Mouse (Mus musculus): Measurements from ENCODE around the gene Chst3.
"Not testable (repeated sequence)": the region's sequence is repeated elsewhere in the genome, so short reads cannot be mapped to it uniquely, and the experiment has no call there.

Gene Chst3

GRCm38 (mm10) chr10:60230321-60231088, 11.4 kb upstream of the Chst3 start:
- DNase-seq (ENCODE audit: low spot score), result no peak

GRCm38 (mm10) chr10:60229113-60229512, 10.1 kb upstream of the Chst3 start:
- DNase-seq (ENCODE audit: low spot score), result no peak

DNA sequence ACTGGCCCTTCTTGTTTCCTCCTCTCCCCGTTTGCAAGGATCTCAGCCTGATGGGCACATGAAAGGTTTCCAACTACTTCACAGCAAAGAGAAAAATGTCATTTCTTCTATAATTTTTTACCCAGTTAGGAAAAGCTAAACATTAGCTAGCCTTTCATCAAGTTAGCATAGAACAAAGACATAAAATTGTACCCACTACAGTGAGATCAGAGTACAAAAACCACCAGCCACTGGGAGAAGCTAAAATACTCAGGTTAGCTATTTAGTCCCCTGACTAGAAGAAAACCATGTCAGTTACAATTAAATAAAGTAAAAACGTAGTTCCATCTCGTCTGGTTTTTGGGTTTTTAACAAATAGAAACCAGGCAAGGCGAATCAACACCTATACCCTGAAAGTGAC, 8.6 kb upstream of the Chst3 start:
- no peak for DNase-seq (ENCODE audit: low spot score)

- DNase-seq (ENCODE audit: low spot score), result no peak
These were observed 5.5 kb upstream of the Chst3 start for GRCm38 (mm10) chr10:60224601-60225000.

- DNase-seq (ENCODE audit: low spot score), result not testable (repeated sequence)
These were observed 2.7 kb upstream of the Chst3 start for GRCm38 (mm10) chr10:60221571-60222259.

GRCm38 (mm10) chr10:60220607-60221006, 1.5 kb upstream of the Chst3 start:
- no peak for DNase-seq (ENCODE audit: low spot score)

GRCm38 (mm10) chr10:60220042-60220523, 1.0 kb upstream of the Chst3 start:
- DNase-seq (ENCODE audit: low spot score), result no peak

- DNase-seq (ENCODE audit: low spot score), result no peak
These were observed 948 bp downstream of the Chst3 start for GRCm38 (mm10) chr10:60218033-60218590.

GRCm38 (mm10) chr10:60216331-60217095, 2.5 kb downstream of the Chst3 start:
- no peak for DNase-seq (ENCODE audit: low spot score)

- no peak for DNase-seq (ENCODE audit: low spot score)
These were observed 3.7 kb downstream of the Chst3 start for GRCm38 (mm10) chr10:60215077-60215960.

DNA sequence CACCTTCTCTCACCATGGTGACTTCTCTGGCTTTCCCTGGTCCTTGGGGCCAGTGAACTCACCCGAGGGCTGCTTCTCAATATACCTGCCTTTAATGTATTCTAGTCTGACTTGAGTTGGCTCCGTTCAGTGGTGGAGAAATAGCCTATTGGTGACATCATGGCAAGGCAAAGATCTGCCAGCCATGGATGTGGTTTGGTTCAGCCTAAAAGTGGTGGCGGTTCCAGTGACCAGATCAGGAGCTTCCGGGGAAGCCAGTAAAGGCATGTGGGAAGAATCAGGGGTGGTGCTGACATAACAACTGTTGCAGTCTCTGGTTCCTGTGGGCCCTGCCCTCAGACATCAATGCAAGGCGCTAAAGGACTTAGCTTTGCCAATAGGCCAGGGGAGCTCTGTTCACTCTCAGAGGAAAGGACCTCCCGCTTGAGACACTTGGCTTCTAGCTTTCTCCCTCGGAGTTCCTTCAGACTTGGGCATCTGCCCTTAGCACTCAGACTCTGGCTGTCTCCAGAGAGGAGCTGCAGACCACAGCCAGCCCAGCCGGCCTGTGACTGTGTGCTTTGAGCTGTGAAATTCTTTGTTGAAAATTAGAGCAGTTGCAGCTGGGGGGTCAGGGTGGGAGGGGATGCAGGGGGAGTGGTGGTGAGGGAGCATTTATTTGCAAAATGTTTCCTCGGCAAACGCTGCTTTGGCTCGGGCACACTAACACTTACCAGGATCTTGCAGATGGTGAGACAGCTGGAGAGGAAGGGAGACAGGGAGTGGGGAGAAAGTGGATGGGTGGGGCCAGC, 6.3 kb downstream of the Chst3 start:
- DNase-seq (ENCODE audit: low spot score), result no peak

DNA sequence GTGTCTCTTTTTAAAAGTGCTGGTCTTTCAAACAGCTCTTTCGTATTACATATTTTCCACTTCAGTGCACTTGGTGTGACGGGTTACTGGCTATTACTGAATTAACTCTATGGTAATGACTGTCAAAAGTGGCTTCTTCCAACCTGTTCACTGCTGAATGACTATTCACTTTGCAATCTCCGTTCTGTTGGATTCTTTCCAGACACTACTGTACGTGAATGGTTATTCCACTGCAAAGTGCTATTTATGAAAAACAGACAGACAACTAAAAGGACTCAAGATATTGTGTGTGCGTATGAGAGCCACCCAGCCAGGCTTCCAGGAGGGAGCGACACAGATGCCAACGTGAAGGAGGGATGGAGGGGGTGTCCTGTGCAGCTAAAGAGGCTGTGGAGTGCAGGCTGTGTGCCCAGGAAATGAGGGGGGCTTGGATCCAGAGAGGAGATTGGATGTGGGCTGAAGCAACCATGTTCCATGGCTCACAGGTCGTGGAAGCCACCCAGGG, 7.5 kb downstream of the Chst3 start:
- no peak for DNase-seq (ENCODE audit: low spot score)

DNA sequence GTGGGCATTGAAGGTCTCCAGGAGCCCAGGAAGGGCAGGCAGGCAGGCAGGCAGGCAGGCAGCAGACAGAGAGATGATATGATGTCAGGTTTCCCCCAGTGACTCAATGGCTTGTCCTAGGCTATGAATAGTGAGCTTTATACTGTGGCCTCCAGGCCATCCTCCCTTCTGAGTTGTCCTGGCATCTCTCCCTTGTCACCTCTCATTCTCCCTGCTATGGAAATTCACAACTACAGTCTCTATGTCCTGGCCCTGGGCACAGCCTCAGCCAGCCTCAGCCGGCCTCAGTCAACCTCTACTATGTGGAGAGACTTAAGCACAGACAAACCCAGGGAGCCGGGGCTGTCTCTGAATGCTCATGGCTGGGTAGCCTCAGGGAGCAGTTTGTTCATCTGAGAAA, 8.6 kb downstream of the Chst3 start:
- no peak for DNase-seq (ENCODE audit: low spot score)

- peak; percentile 64 for DNase-seq (ENCODE audit: low spot score)
These were observed 9.8 kb downstream of the Chst3 start for GRCm38 (mm10) chr10:60209237-60209636.

DNA sequence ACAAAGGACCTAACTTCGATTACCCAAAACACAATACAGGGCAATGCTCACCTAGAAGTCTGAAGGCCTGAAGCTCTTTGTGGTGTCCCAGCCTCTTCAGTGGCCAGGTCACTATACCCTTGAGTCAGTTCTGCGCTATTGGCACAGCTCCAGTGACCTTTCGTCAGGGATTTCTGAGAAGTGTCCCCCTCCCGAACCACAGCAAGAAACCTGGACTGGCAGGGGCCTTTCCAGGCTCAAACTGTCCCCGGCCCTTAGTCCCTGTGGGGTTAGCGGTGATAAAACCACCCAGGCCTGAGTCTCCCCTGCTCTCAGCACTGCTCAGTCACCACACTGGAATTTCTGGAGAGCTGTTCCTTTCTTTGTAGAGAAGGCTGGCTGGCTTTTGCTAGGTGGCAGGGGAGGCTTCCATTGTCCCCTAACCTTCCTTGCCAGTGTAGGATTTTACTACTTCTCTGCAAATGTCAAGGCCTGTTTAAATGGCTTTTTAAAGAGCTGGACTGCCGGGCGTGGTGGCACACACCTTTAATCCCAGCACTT, 11.8 kb downstream of the Chst3 start:
- DNase-seq (ENCODE audit: low spot score), result no peak

GRCm38 (mm10) chr10:60205601-60206241, 13.3 kb downstream of the Chst3 start:
- DNase-seq (ENCODE audit: low spot score), result no peak

GRCm38 (mm10) chr10:60202785-60203184, 16.3 kb downstream of the Chst3 start:
- no peak for DNase-seq (ENCODE audit: low spot score)

GRCm38 (mm10) chr10:60200996-60201395, 18.1 kb downstream of the Chst3 start:
- no peak for DNase-seq (ENCODE audit: low spot score)

GRCm38 (mm10) chr10:60199378-60199777, 19.7 kb downstream of the Chst3 start:
- DNase-seq (ENCODE audit: low spot score), result no peak

Data from adipocyte (in vitro differentiated cells).